Mouse (Mus musculus) embryonic facial prominence, embryonic 11.5 days (tissue): ENCODE results near the gene Stx11. TPM values are rescaled to one million over a fixed set of nuclear protein-coding genes. Genes with fewer than 3 reads are reported as not detected.

Source experiments
- ATAC-seq: fragments of 200-750 bp; cut with Nextera tagmentation; replicated peaks from 2 replicates; pipeline ENCODE4 v1.8.0; 2017; ENCODE audit warnings: low read depth; ENCODE audit not compliant: insufficient number of reproducible peaks, low FRiP score, low TSS enrichment
- DNase-seq: peaks from one replicate; pipeline ENCODE4 v3.0.0-alpha.2; 2015; ENCODE audit warnings: low spot score
- H3K27ac ChIP-seq: fragments of 300-500 bp; sonication (generic); replicated peaks from 2 replicates; pipeline ENCODE4 v1.5.1; 2014; ENCODE audit warnings: mild to moderate bottlenecking, low read depth, low read length, control low read depth
- H3K27me3 ChIP-seq: fragments of 300-500 bp; sonication (generic); 2 replicates; pipeline ENCODE4 v1.6.1; 2014; ENCODE audit warnings: mild to moderate bottlenecking, low read length, moderate library complexity, mixed read lengths; ENCODE audit not compliant: control insufficient read depth, insufficient read depth
- H3K36me3 ChIP-seq: fragments of 300-500 bp; sonication (generic); replicated peaks from 2 replicates; pipeline ENCODE4 v1.6.1; 2014; ENCODE audit warnings: low read depth, mild to moderate bottlenecking, low read length, moderate library complexity, mixed read lengths; ENCODE audit not compliant: control insufficient read depth, insufficient read depth
- H3K4me1 ChIP-seq: fragments of 300-500 bp; sonication (generic); 2 replicates; pipeline ENCODE4 v1.6.1; 2014; ENCODE audit warnings: low read length, mixed read lengths; ENCODE audit not compliant: control insufficient read depth, insufficient read depth
- H3K4me2 ChIP-seq: fragments of 300-500 bp; sonication (generic); 2 replicates; pipeline ENCODE4 v1.6.1; 2014; ENCODE audit warnings: low read depth, mild to moderate bottlenecking, control low read depth, low read length, moderate library complexity
- H3K4me3 ChIP-seq: fragments of 300-500 bp; sonication (generic); 2 replicates; pipeline ENCODE4 v1.5.1; 2014; ENCODE audit warnings: low read depth, low read length, control low read depth
- H3K9ac ChIP-seq: fragments of 300-500 bp; sonication (generic); replicated peaks from 2 replicates; pipeline ENCODE4 v1.6.1; 2014; ENCODE audit warnings: mild to moderate bottlenecking, control low read depth, low read length
- H3K9me3 ChIP-seq: fragments of 300-500 bp; sonication (generic); replicated peaks from 2 replicates; pipeline ENCODE4 v1.6.1; 2016; ENCODE audit warnings: mild to moderate bottlenecking, low read length, inconsistent platforms, mixed read lengths; ENCODE audit not compliant: control insufficient read depth
- WGBS: fragments of 180-500 bp; shearing (Covaris S2); extraction: QIAGEN DNeasy Blood & Tissue Kit; methylation state at CpG from one replicate; pipeline ENCODE4 v1.1.7; 2014; 5-methylcytosine and 5-hydroxymethylcytosine counted together
- polyA plus RNA-seq: library from polyadenylated mRNA; unstranded; fragments of >200 nt; fragmentation: Nextera tagmentation; extraction: Ambion mirVana; gene quantifications from 2 replicates; pipeline ENCODE4 v1.2.1, GENCODE M21; 2014

Gene Stx11
- polyA plus RNA-seq, 1 experiment from 2014 or later = 1.9 TPM

- no peak for ATAC-seq
- H3K36me3 ChIP-seq = no peaks in the 10 kb centered on the region
- no peaks in the 10 kb centered on the region for H3K9me3 ChIP-seq
- H3K27ac ChIP-seq = no peak overlapping the region
- H3K9ac ChIP-seq = no peak overlapping the region
- H3K4me2 ChIP-seq = no peak overlapping the region
- no peak overlapping the region for H3K4me3 ChIP-seq
- no peak for DNase-seq
- H3K4me1 ChIP-seq = no peaks in the 10 kb centered on the region
- WGBS = 53% methylated on average over 1 of the region's 1 CpGs
- no peaks in the 10 kb centered on the region for H3K27me3 ChIP-seq
Observed at GRCm38 (mm10) chr10:12909179-12909578, 54.9 kb downstream of the Stx11 start.

GRCm38 (mm10) chr10:12904140-12904528 is 60.0 kb downstream of the Stx11 start:
- Histone ChIP-seq H3K4me1 (no peaks in the 10 kb centered on the region), H3K4me2 (no peak overlapping the region), H3K36me3 (no peaks in the 10 kb centered on the region), H3K27ac (no peak overlapping the region), H3K27me3 (no peaks in the 10 kb centered on the region), H3K4me3 (no peak overlapping the region), H3K9me3 (no peaks in the 10 kb centered on the region), H3K9ac (no peak overlapping the region)
- WGBS = 50% methylated on average over 5 of the region's 5 CpGs
- DNase-seq (no peak), ATAC-seq (0 out of 2 replicates have a peak, but pooled peaks have one; percentile 52)

- Histone ChIP-seq H3K9me3 (no peaks in the 10 kb centered on the region), H3K36me3 (no peaks in the 10 kb centered on the region), H3K27ac (no peak overlapping the region), H3K4me2 (no peak overlapping the region), H3K4me3 (no peak overlapping the region), H3K4me1 (no peaks in the 10 kb centered on the region), H3K9ac (no peak overlapping the region), H3K27me3 (no peaks in the 10 kb centered on the region)
- ATAC-seq = no peak
- WGBS = 89% methylated on average over 5 of the region's 5 CpGs
- DNase-seq = no peak
Observed at GRCm38 (mm10) chr10:12903440-12904139, 60.5 kb downstream of the Stx11 start.

- DNase-seq (no peak), ATAC-seq (no peak)
- WGBS = 97% methylated on average over 5 of the region's 5 CpGs
- H3K36me3 ChIP-seq = no peaks in the 10 kb centered on the region
- no peaks in the 10 kb centered on the region for H3K27me3 ChIP-seq
- H3K4me1 ChIP-seq = no peaks in the 10 kb centered on the region
- no peak overlapping the region for H3K27ac ChIP-seq
- no peak overlapping the region for H3K4me2 ChIP-seq
- H3K4me3 ChIP-seq = no peak overlapping the region
- H3K9me3 ChIP-seq = no peaks in the 10 kb centered on the region
- H3K9ac ChIP-seq = no peak overlapping the region
Observed at GRCm38 (mm10) chr10:12899901-12900300, 64.2 kb downstream of the Stx11 start.

GRCm38 (mm10) chr10:12893339-12893738 is 70.8 kb downstream of the Stx11 start:
- no peaks in the 10 kb centered on the region for H3K36me3 ChIP-seq
- H3K4me3 ChIP-seq = no peak overlapping the region
- H3K27me3 ChIP-seq = no peaks in the 10 kb centered on the region
- no peaks in the 10 kb centered on the region for H3K4me1 ChIP-seq
- H3K27ac ChIP-seq = no peak overlapping the region
- ATAC-seq (no peak), DNase-seq (no peak)
- H3K9me3 ChIP-seq = no peaks in the 10 kb centered on the region
- H3K4me2 ChIP-seq = no peak overlapping the region
- no peak overlapping the region for H3K9ac ChIP-seq
- over 99% methylated on average over 3 of the region's 3 CpGs for WGBS

GRCm38 (mm10) chr10:12888373-12888772 is 75.7 kb downstream of the Stx11 start:
- 79% methylated on average over 13 of the region's 13 CpGs for WGBS
- no peak for ATAC-seq
- H3K4me2 ChIP-seq = no peak overlapping the region

More at GRCm38 (mm10) chr10:12888373-12888772, 75.7 kb downstream of the Stx11 start:
- Histone ChIP-seq H3K4me3 (no peak overlapping the region), H3K9ac (no peak overlapping the region), H3K27me3 (no peaks in the 10 kb centered on the region), H3K27ac (no peak overlapping the region), H3K36me3 (no peaks in the 10 kb centered on the region), H3K4me1 (no peaks in the 10 kb centered on the region), H3K9me3 (no peaks in the 10 kb centered on the region)
- no peak for DNase-seq

Other genes starting within 250 kb of the Stx11 start
- 47.4 and 51.9 TPM in 2 replicates for gene Utrn, start 94.9 kb downstream of the Stx11 start, polyA plus RNA-seq
- gene Sf3b5, start 41.0 kb upstream of the Stx11 start, polyA plus RNA-seq = 41.5 and 43.1 TPM in 2 replicates
- 136 and 141 TPM in 2 replicates for gene Plagl1, start 96.2 kb upstream of the Stx11 start, polyA plus RNA-seq
- gene Zc2hc1b, start 213.7 kb upstream of the Stx11 start, polyA plus RNA-seq = not detected in 2 replicates
- gene Ltv1, start 228.9 kb upstream of the Stx11 start, polyA plus RNA-seq = 83.2 and 85.0 TPM in 2 replicates